Mouse (Mus musculus) megakaryocyte, embryonic 14.5 days (primary cell): ENCODE data around the gene Amz1. TPM values are rescaled to one million over a fixed set of nuclear protein-coding genes. Genes with fewer than 3 reads are reported as not detected.
A peak's percentile ranks its signal among the peaks of the same experiment; 100 is the strongest.

Experiments
- H3K27me3 ChIP-seq: replicated peaks from 2 replicates; pipeline ENCODE3; 2012; ENCODE audit warnings: inconsistent platforms
- H3K36me3 ChIP-seq: replicated peaks from 2 replicates; pipeline ENCODE3; 2012; ENCODE audit warnings: low read length, inconsistent platforms, mixed read lengths
- H3K4me1 ChIP-seq: 2 replicates; pipeline ENCODE4 v1.6.1; 2012; ENCODE audit warnings: inconsistent platforms
- H3K4me3 ChIP-seq: replicated peaks from 2 replicates; pipeline ENCODE3; 2012; ENCODE audit warnings: moderate library complexity, mild to moderate bottlenecking, inconsistent platforms
- H3K9me3 ChIP-seq: 2 replicates; pipeline ENCODE4 v1.6.1; 2012; ENCODE audit warnings: inconsistent platforms
- FLI1 ChIP-seq: IDR thresholded peaks from 2 replicates; pipeline ENCODE4 v1.6.1; 2012; ENCODE audit warnings: low read length, inconsistent platforms, mixed read lengths
- GATA1 ChIP-seq: IDR thresholded peaks from 3 replicates; pipeline ENCODE4 v1.6.1; 2012; ENCODE audit warnings: mixed read lengths, low read length, inconsistent platforms, borderline replicate concordance
- polyA plus RNA-seq: library from polyadenylated mRNA; stranded (reverse); fragments of >175 nt; gene quantifications from 2 replicates; pipeline ENCODE4 v1.2.3, GENCODE M21; 2012; ENCODE audit warnings: low replicate concordance; ENCODE audit not compliant: insufficient read depth

Gene Amz1
- polyA plus RNA-seq, 1 experiment = 4.5 TPM

DNA sequence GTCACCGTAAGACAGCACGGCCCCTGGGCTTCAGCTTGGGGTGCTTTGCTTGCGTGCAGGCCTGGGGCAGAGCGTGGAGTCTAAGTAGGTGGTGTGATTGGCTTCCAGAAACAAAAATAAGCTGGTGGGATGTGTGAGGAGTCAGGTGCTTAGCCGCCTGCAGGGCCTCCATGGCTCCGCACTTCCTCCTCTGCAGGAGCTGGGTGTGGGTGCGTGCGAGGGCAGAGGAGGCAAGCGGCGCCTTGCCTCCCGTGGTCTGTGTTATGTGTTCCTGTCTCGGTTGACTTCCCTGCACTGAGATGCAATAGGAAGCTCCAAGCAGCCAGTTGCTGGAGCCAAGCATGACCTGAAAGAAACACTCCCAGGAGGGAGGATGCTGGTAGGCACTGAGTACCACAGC lies 15.9 kb downstream of the Amz1 start:
- Histone ChIP-seq H3K4me1 (peaks cover 49% of the 10 kb centered on the region), H3K27me3 (peaks cover 44% of the 10 kb centered on the region), H3K36me3 (no peaks in the 10 kb centered on the region), H3K4me3 (peak overlapping the region; percentile 44), H3K9me3 (no peaks in the 10 kb centered on the region)
- no peak for TF ChIP-seq GATA1
- TF ChIP-seq FLI1 = no peak

DNA sequence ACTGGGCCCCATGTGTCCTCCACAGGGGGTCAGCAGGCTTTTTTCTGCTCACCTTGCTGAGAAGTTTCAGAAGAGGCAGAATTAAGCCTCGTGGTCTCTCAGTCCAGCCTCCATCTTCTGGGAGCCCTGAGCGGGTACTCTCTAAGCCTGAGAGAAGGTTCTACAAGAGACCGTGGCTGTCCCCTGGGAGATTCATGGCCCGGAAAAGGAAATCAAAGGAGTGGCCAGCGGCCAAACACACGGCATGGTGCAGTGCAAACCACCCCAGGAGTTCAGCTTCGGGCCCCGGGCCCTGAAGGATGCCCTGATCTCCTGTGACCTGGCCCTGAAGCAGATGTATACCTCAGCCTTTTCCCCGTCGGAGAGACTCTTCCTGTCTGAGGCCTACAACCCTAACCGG lies 17.1 kb downstream of the Amz1 start:
- TF ChIP-seq GATA1 = no peak
- TF ChIP-seq FLI1 = no peak
- no peak overlapping the region for H3K4me3 ChIP-seq
- H3K27me3 ChIP-seq = peaks cover 34% of the 10 kb centered on the region
- H3K4me1 ChIP-seq = peaks cover 37% of the 10 kb centered on the region
- H3K36me3 ChIP-seq = no peaks in the 10 kb centered on the region
- H3K9me3 ChIP-seq = no peaks in the 10 kb centered on the region

DNA sequence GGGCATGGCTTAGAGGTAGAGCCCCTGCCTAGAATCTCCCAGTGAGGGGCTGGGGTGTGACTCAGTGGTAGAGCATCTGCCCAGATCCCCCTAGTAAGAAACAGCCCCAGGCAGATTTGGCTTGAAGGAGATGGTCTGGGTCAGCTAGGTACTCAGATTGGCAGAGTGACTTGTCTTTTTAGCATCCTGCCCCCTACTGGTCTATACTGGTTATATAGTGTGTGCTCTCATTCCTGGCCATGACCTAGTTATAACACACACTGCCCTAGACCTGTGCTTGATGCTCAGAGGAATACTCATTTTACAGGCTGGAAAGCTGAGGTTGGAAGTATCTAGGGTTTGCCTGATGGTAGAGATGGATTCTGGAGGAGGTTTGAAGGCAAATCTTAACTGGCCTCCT lies 17.9 kb downstream of the Amz1 start:
- TF ChIP-seq GATA1 (no peak), FLI1 (no peak)
- Histone ChIP-seq H3K9me3 (no peaks in the 10 kb centered on the region), H3K4me1 (peaks cover 35% of the 10 kb centered on the region), H3K4me3 (no peak overlapping the region), H3K27me3 (peaks cover 29% of the 10 kb centered on the region), H3K36me3 (no peaks in the 10 kb centered on the region)

DNA sequence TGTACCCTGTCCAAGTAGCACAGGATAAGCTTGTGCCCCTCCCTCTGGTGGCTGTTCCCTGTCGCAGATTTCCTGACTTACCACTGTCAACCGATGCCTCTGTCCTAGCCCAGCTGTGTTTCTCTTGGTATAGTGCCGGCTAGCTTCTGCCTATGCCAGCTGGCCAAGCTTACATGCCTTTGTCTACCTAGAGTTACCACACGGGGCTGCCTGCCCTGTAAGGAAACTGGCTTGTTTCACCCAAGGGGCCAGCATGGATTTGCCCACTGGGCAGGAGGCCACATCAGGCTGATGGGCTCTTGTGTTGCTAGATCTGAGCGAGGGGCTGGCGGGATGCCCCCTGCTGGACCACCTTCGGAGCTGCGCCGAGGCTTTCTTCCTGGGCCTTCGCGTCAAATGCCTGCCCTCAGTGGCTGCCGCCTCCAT lies 19.8 kb downstream of the Amz1 start:
- peaks cover 32% of the 10 kb centered on the region for H3K4me1 ChIP-seq
- H3K36me3 ChIP-seq = no peaks in the 10 kb centered on the region
- peaks cover 22% of the 10 kb centered on the region for H3K27me3 ChIP-seq
- no peak overlapping the region for H3K4me3 ChIP-seq
- H3K9me3 ChIP-seq = no peaks in the 10 kb centered on the region
- no peak for TF ChIP-seq GATA1
- no peak for TF ChIP-seq FLI1

DNA sequence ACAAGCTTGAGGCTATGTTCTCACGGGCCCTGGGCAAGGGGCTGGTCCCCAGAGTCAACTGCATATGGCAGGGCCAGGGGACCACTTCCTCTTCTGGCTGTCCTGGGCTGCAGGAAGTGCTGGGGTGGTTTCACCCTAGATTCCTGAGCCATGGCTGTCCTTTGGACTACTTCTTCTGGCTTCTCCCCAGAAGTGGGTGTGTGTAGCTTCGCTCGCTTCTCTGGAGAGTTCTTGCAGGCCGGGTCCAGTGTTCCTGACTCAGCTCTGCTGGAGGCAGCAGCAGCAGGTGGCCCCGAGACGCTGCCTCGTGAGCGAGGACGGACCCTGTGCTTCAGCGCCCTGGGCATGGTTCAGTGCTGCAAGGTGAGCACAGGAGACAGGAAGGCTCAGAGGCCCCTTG lies 24.5 kb downstream of the Amz1 start:
- H3K27me3 ChIP-seq = peaks cover 10% of the 10 kb centered on the region
- no peak for TF ChIP-seq GATA1
- TF ChIP-seq FLI1 = no peak

DNA sequence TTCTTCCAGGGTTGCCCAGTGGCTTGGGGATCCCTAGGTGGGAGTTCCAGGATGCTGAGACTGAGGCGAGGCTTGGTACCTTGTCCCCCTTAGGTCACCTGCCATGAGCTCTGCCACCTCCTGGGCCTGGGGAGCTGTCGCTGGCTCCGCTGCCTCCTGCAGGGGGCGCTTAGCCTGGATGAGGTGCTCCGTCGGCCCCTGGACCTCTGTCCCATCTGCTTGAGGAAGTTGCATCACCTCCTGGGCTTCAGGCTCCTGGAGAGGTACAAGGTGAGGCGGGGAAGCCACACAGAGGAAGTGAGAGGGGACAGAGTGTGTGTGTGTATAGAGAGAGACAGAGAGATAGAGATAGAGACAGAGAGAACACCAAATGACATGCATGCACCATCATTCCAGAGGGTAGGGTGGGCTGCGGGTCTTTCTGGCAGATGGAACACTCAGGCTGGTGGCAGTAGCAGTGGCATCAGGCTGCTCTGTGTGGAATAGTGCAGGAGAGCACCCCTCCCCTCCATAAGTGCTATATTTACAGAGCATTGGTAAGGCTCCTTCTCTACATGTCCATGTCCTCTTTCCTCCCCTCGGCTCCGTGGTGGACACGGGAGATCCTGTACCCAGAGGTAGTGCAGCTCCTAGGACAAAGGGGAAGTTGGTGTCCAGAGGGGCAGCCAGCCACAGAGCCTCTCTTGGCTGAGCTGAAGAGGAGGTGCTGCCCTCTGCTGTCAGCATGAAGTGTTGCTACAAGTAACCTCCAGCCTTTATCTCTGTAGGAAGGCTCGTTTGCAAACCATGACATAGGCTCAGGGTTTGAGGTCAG lies 25.3 kb downstream of the Amz1 start:
- H3K27me3 ChIP-seq = peaks cover 4% of the 10 kb centered on the region
- TF ChIP-seq GATA1 (no peak), FLI1 (no peak)
- peak overlapping the region; percentile 90 for H3K4me3 ChIP-seq
- H3K9me3 ChIP-seq = peaks cover 12% of the 10 kb centered on the region
- peaks cover 49% of the 10 kb centered on the region for H3K4me1 ChIP-seq
- peaks cover 14% of the 10 kb centered on the region for H3K36me3 ChIP-seq

More for the DNA sequence above, 24.5 kb downstream of the Amz1 start:
- Histone ChIP-seq H3K36me3 (peaks cover 14% of the 10 kb centered on the region), H3K4me3 (no peak overlapping the region), H3K4me1 (peaks cover 54% of the 10 kb centered on the region), H3K9me3 (peaks cover 12% of the 10 kb centered on the region)

DNA sequence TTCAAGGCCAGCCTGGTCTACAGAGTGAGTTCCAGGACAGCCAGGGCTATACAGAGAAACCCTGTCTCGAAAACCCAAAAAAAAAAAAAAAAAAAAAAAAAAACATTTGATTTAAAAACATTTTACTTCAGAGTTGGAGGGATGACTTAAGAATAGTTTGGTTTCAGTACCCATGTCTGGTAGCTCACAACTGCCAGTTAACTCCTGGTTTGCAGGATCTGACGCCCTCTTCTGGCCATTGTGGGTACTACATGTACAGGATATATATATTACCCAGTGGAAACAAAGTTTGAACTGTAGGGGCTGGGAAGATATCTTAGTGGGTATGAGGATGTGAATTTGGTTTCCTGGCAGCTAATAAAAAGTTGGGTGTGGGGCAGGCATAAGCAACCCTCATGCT lies 27.0 kb downstream of the Amz1 start:
- H3K36me3 ChIP-seq = peaks cover 22% of the 10 kb centered on the region
- peaks cover 49% of the 10 kb centered on the region for H3K4me1 ChIP-seq
- peaks cover 12% of the 10 kb centered on the region for H3K9me3 ChIP-seq
- peaks cover 2% of the 10 kb centered on the region for H3K27me3 ChIP-seq
- TF ChIP-seq FLI1 = no peak
- no peak for TF ChIP-seq GATA1
- H3K4me3 ChIP-seq = no peak overlapping the region

DNA sequence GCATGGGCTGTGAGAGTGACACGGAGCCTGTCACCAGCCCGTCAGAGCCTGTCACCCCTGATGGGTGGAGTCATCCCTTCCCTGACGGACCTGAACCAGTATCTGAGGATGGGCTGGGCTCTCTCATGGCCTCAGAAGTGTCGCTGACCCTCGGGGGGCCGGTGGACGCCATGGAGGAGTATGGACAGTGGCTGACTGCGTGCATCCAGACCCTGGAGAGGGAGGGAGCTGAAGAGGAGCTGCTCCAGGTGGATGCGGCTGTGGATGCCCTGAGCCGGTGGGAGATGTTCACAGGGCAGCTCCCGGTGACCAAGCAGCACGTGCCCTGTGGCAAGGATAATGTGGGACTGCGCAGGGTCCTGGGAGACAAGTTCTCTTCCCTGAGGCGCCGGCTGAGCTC lies 28.1 kb downstream of the Amz1 start:
- Histone ChIP-seq H3K4me1 (peaks cover 41% of the 10 kb centered on the region), H3K36me3 (peaks cover 28% of the 10 kb centered on the region), H3K4me3 (peak overlapping the region; percentile 21), H3K27me3 (no peaks in the 10 kb centered on the region), H3K9me3 (peaks cover 12% of the 10 kb centered on the region)
- TF ChIP-seq GATA1 (no peak), FLI1 (no peak)

DNA sequence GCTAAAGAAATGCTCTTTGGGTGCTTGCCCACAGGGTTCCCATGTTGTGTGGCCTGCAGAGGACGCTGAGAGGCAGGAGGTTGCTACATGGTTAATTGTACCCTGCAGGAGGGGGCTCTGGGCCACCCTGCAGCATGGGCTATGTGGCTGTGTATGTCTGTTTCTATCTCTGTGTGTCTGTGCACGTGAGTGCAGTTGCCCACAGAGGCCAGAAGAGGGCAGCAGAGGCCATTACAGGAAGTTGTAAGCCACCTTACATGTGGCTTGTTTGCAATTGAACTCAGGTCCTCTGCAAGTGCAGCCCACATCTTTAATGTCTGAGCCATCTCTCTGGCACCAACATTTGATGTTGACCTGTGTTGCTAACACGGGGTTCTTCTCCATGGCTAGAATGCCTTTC lies 28.7 kb downstream of the Amz1 start:
- Histone ChIP-seq H3K27me3 (no peaks in the 10 kb centered on the region), H3K9me3 (peaks cover 12% of the 10 kb centered on the region), H3K36me3 (peaks cover 34% of the 10 kb centered on the region), H3K4me1 (peaks cover 41% of the 10 kb centered on the region), H3K4me3 (no peak overlapping the region)
- no peak for TF ChIP-seq GATA1
- TF ChIP-seq FLI1 = no peak

DNA sequence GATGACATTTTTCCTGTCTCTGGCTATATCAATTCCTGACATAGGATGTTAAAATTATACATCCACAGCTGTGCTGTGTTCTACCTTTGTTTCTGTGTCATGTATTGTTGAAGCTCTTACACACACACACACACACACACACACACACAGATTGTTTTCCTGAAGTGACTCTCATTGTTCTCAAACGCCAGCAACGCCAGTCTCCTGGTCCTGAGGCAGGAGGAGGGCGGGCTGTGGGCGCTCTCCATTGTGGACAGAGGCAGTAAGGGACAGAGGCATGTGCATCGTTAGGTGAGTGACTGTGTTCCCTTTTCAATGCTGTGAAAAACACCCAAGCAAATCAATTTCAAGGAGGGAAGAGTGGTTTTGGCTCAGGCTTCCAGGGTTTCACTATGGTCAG lies 29.3 kb downstream of the Amz1 start:
- TF ChIP-seq FLI1 (no peak), GATA1 (no peak)
- H3K36me3 ChIP-seq = peaks cover 40% of the 10 kb centered on the region
- H3K4me3 ChIP-seq = no peak overlapping the region
- peaks cover 12% of the 10 kb centered on the region for H3K9me3 ChIP-seq
- peaks cover 35% of the 10 kb centered on the region for H3K4me1 ChIP-seq
- no peaks in the 10 kb centered on the region for H3K27me3 ChIP-seq
